Mouse (Mus musculus): Measurements from ENCODE around the gene Pithd1. TPM values are rescaled to one million over a fixed set of nuclear protein-coding genes. Genes with fewer than 3 reads are reported as not detected.
A peak's percentile ranks its signal among the peaks of the same experiment; 100 is the strongest.

Gene Pithd1
- polyA plus RNA-seq, 1 experiment from 2014 or later, result 47.2 TPM

GRCm38 (mm10) chr4:135970585-135970984 is 16.5 kb downstream of the Pithd1 start:
- ATAC-seq (ENCODE audit: insufficient number of reproducible peaks, low FRiP score), result no peak
- Histone ChIP-seq H3K4me1 (replicated peaks) (peaks cover 22% of the 10 kb centered on the region), H3K36me3 (peaks cover 60% of the 10 kb centered on the region), H3K4me3 (no peak overlapping the region), H3K27ac (ENCODE audit: poor library complexity, severe bottlenecking) (no peak overlapping the region), H3K9ac (no peak overlapping the region), H3K27me3 (replicated peaks) (no peaks in the 10 kb centered on the region), H3K9me3 (replicated peaks) (no peaks in the 10 kb centered on the region), H3K4me2 (no peak overlapping the region)
- WGBS, result 86% methylated on average over 11 of the region's 11 CpGs

- H3K27me3 ChIP-seq (replicated peaks), result no peaks in the 10 kb centered on the region
- peaks cover 33% of the 10 kb centered on the region for H3K4me1 ChIP-seq (replicated peaks)
- ATAC-seq (ENCODE audit: insufficient number of reproducible peaks, low FRiP score), result no peak
- H3K27ac ChIP-seq (ENCODE audit: poor library complexity, severe bottlenecking), result no peak overlapping the region
- WGBS, result 87% methylated on average over 13 of the region's 13 CpGs
- no peak overlapping the region for H3K4me2 ChIP-seq
- no peaks in the 10 kb centered on the region for H3K9me3 ChIP-seq (replicated peaks)
- H3K4me3 ChIP-seq, result no peak overlapping the region
- H3K9ac ChIP-seq, result no peak overlapping the region
- H3K36me3 ChIP-seq, result peaks cover 50% of the 10 kb centered on the region
Observed at GRCm38 (mm10) chr4:135969070-135969750, 17.9 kb downstream of the Pithd1 start.

- H3K36me3 ChIP-seq, result peaks cover 50% of the 10 kb centered on the region
- 70% methylated on average over 19 of the region's 19 CpGs for WGBS
- no peak overlapping the region for H3K4me2 ChIP-seq
- H3K27me3 ChIP-seq (replicated peaks), result no peaks in the 10 kb centered on the region
- peaks cover 34% of the 10 kb centered on the region for H3K4me1 ChIP-seq (replicated peaks)
- ATAC-seq (ENCODE audit: insufficient number of reproducible peaks, low FRiP score), result no peak
- no peak overlapping the region for H3K4me3 ChIP-seq
- H3K9me3 ChIP-seq (replicated peaks), result no peaks in the 10 kb centered on the region
- no peak overlapping the region for H3K27ac ChIP-seq (ENCODE audit: poor library complexity, severe bottlenecking)
- H3K9ac ChIP-seq, result no peak overlapping the region
Observed at GRCm38 (mm10) chr4:135968271-135968869, 18.7 kb downstream of the Pithd1 start.

- Histone ChIP-seq H3K9me3 (replicated peaks) (no peaks in the 10 kb centered on the region), H3K4me3 (no peak overlapping the region), H3K9ac (no peak overlapping the region), H3K4me2 (no peak overlapping the region), H3K27ac (ENCODE audit: poor library complexity, severe bottlenecking) (no peak overlapping the region), H3K36me3 (peaks cover 51% of the 10 kb centered on the region), H3K27me3 (replicated peaks) (no peaks in the 10 kb centered on the region), H3K4me1 (replicated peaks) (peaks cover 31% of the 10 kb centered on the region)
- ATAC-seq (ENCODE audit: insufficient number of reproducible peaks, low FRiP score), result no peak
- 89% methylated on average over 18 of the region's 18 CpGs for WGBS
Observed at GRCm38 (mm10) chr4:135967086-135967760, 19.8 kb downstream of the Pithd1 start.

GRCm38 (mm10) chr4:135966283-135966682 is 20.8 kb downstream of the Pithd1 start:
- H3K36me3 ChIP-seq, result peaks cover 59% of the 10 kb centered on the region
- ATAC-seq (ENCODE audit: insufficient number of reproducible peaks, low FRiP score), result no peak
- no peak overlapping the region for H3K4me2 ChIP-seq
- H3K4me1 ChIP-seq (replicated peaks), result peaks cover 24% of the 10 kb centered on the region
- H3K27me3 ChIP-seq (replicated peaks), result no peaks in the 10 kb centered on the region
- no peak overlapping the region for H3K4me3 ChIP-seq
- no peak overlapping the region for H3K9ac ChIP-seq
- no peak overlapping the region for H3K27ac ChIP-seq (ENCODE audit: poor library complexity, severe bottlenecking)
- 91% methylated on average over 16 of the region's 16 CpGs for WGBS
- no peaks in the 10 kb centered on the region for H3K9me3 ChIP-seq (replicated peaks)

GRCm38 (mm10) chr4:135965113-135965512 is 22.0 kb downstream of the Pithd1 start:
- no peak overlapping the region for H3K27ac ChIP-seq (ENCODE audit: poor library complexity, severe bottlenecking)
- H3K36me3 ChIP-seq, result peaks cover 55% of the 10 kb centered on the region
- no peak overlapping the region for H3K9ac ChIP-seq
- H3K9me3 ChIP-seq (replicated peaks), result no peaks in the 10 kb centered on the region
- peak overlapping the region; percentile 97; the same call in 1 of the 2 replicates for H3K4me2 ChIP-seq
- no peaks in the 10 kb centered on the region for H3K27me3 ChIP-seq (replicated peaks)
- H3K4me1 ChIP-seq (replicated peaks), result peaks cover 21% of the 10 kb centered on the region
- ATAC-seq (ENCODE audit: insufficient number of reproducible peaks, low FRiP score), result no peak
- WGBS, result 79% methylated on average over 9 of the region's 9 CpGs
- H3K4me3 ChIP-seq, result no peak overlapping the region

GRCm38 (mm10) chr4:135964426-135964825 is 22.6 kb downstream of the Pithd1 start:
- Histone ChIP-seq H3K4me2 (peak overlapping the region; percentile 97), H3K27me3 (replicated peaks) (no peaks in the 10 kb centered on the region), H3K4me3 (peak overlapping the region; percentile 79), H3K9me3 (replicated peaks) (no peaks in the 10 kb centered on the region), H3K9ac (peak overlapping the region; percentile 82), H3K27ac (ENCODE audit: poor library complexity, severe bottlenecking) (peak overlapping the region; percentile 74; the same call in 1 of the 2 replicates), H3K36me3 (peaks cover 55% of the 10 kb centered on the region), H3K4me1 (replicated peaks) (peaks cover 21% of the 10 kb centered on the region)
- no peak; the same call in 1 of the 2 replicates for ATAC-seq (ENCODE audit: insufficient number of reproducible peaks, low FRiP score)
- WGBS, result 5% methylated on average over 12 of the region's 12 CpGs

- Histone ChIP-seq H3K27me3 (replicated peaks) (no peaks in the 10 kb centered on the region), H3K9ac (peak within 1 kb of the TSS; percentile 82), H3K27ac (ENCODE audit: poor library complexity, severe bottlenecking) (peak within 1 kb of the TSS; percentile 92), H3K4me1 (replicated peaks) (peaks cover 19% of the 10 kb centered on the region), H3K36me3 (peaks cover 55% of the 10 kb centered on the region), H3K4me3 (peak within 1 kb of the TSS; percentile 79), H3K9me3 (replicated peaks) (no peaks in the 10 kb centered on the region), H3K4me2 (peak within 1 kb of the TSS; percentile 97)
- under 1% methylated on average over 56 of the region's 56 CpGs for WGBS
- ATAC-seq (ENCODE audit: insufficient number of reproducible peaks, low FRiP score), result peak; percentile 92
Observed at GRCm38 (mm10) chr4:135963457-135964193, 23.4 kb downstream of the Pithd1 start, which contains the start of gene Gale. TSS of gene Gale (plus strand) at chr4:135963727.

- peaks cover 55% of the 10 kb centered on the region for H3K36me3 ChIP-seq
- peak overlapping the region; percentile 81 for H3K9ac ChIP-seq
- H3K9me3 ChIP-seq (replicated peaks), result no peaks in the 10 kb centered on the region
- peak overlapping the region; percentile 92 for H3K27ac ChIP-seq (ENCODE audit: poor library complexity, severe bottlenecking)
- H3K4me3 ChIP-seq, result peak overlapping the region; percentile 79
- whole genome bisulfite sequencing, result 6% methylated on average over 15 of the region's 15 CpGs
- no peaks in the 10 kb centered on the region for H3K27me3 ChIP-seq (replicated peaks)
- H3K4me2 ChIP-seq, result peak overlapping the region; percentile 97
- peak; percentile 27; the same call in 1 of the 2 replicates for ATAC-seq (ENCODE audit: insufficient number of reproducible peaks, low FRiP score)
- H3K4me1 ChIP-seq (replicated peaks), result peaks cover 17% of the 10 kb centered on the region
Observed at GRCm38 (mm10) chr4:135962946-135963345, 24.1 kb downstream of the Pithd1 start.

- Histone ChIP-seq H3K4me3 (no peak overlapping the region), H3K9me3 (replicated peaks) (no peaks in the 10 kb centered on the region), H3K4me1 (replicated peaks) (peaks cover 17% of the 10 kb centered on the region), H3K27ac (ENCODE audit: poor library complexity, severe bottlenecking) (no peak overlapping the region), H3K27me3 (replicated peaks) (no peaks in the 10 kb centered on the region), H3K4me2 (no peak overlapping the region), H3K9ac (no peak overlapping the region), H3K36me3 (peaks cover 53% of the 10 kb centered on the region)
- 82% methylated on average over 7 of the region's 7 CpGs for WGBS
- ATAC-seq (ENCODE audit: insufficient number of reproducible peaks, low FRiP score), result no peak
Observed at GRCm38 (mm10) chr4:135962198-135962597, 24.9 kb downstream of the Pithd1 start.

- no peaks in the 10 kb centered on the region for H3K9me3 ChIP-seq (replicated peaks)
- no peak overlapping the region for H3K9ac ChIP-seq
- peaks cover 50% of the 10 kb centered on the region for H3K36me3 ChIP-seq
- peaks cover 17% of the 10 kb centered on the region for H3K4me1 ChIP-seq (replicated peaks)
- H3K4me3 ChIP-seq, result no peak overlapping the region
- H3K4me2 ChIP-seq, result no peak overlapping the region
- H3K27ac ChIP-seq (ENCODE audit: poor library complexity, severe bottlenecking), result no peak overlapping the region
- H3K27me3 ChIP-seq (replicated peaks), result no peaks in the 10 kb centered on the region
- 87% methylated on average over 5 of the region's 5 CpGs for WGBS
- no peak for ATAC-seq (ENCODE audit: insufficient number of reproducible peaks, low FRiP score)
Observed at GRCm38 (mm10) chr4:135961709-135962108, 25.4 kb downstream of the Pithd1 start.
